21 mouse cellular contexts compared by ENCODE assay signal in the genomic region with DNA sequence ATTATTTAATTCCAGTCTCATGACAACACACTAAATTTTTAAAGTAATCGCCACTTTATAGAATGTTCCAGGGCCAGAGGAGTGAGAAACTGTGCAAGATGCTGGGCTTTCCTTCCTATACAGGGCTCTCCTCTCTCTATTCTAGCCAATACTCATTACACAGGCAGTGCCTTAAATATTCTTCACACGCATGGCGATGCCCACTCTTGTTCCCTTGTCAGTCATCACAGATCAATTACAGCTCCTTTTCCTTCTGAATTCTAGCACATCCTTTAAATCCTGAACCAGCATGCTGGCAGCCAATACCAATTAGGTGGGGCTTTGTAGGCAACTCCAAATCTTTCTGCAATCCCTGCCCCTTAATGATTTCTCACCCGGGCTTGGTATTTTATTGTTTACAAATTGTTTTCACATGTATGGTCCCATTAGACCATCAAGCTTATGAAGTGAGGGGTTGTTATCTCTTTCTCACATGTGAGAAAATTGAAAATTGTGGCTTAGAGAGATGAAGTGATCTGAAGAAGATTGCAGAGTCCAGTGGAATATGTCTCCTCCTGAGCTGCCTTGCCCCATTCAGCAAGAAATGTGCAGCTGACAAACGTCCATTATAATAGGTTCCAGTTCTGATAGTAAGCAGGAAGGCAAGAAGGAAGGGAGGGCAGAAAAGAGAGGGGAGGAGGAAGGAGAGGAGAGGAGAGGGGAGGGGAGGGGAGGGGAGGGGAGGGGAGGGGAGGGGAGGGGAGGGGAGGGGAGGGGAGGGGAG.
DNase-seq lines count a peak whose midpoint lies in the region; ATAC-seq lines count a peak whose summit lies in the region.
"Had no signal": no experiment of that assay in that cellular context is flagged by ENCODE, and none has a peak within 500 bp of the region (broad histone marks: within the 10 kb centered on the region; RNA-seq: fewer than 3 reads in every experiment).

No protein-coding gene starts in this region.

- H3K4me2 ChIP-seq in forebrain, embryonic 12.5 days: 0 out of 2 replicates have a peak overlapping the region, but pooled peaks have one; percentile 4
- no peak overlapping the region for H3K4me2 ChIP-seq in hindbrain, embryonic 13.5 days
- no peak overlapping the region for H3K4me2 ChIP-seq in midbrain, embryonic 16.5 days (ENCODE audit: low read length)
- H3K4me2 ChIP-seq: heart, embryonic 13.5 days; limb, embryonic 15.5 days; liver, embryonic 15.5 days had no signal

- H3K4me1 ChIP-seq in forebrain, embryonic 12.5 days: peaks cover 4% of the 10 kb centered on the region; the same call in 1 of the 2 replicates
- peaks cover 5% of the 10 kb centered on the region; the same call in 1 of the 2 replicates for H3K4me1 ChIP-seq in hindbrain, embryonic 13.5 days (replicated peaks)
- H3K4me1 ChIP-seq in midbrain, embryonic 16.5 days (ENCODE audit: control insufficient read depth, insufficient read depth, low read length): peaks cover 6% of the 10 kb centered on the region
- H3K4me1 ChIP-seq: embryonic facial prominence, embryonic 10.5 days; limb, embryonic 15.5 days; liver, embryonic 15.5 days had no signal

- peak; percentile 92 for ATAC-seq in forebrain, embryonic 12.5 days (ENCODE audit: low FRiP score)
- peak; percentile 76; the same call in 1 of the 2 replicates for ATAC-seq in hindbrain, embryonic 13.5 days (ENCODE audit: low FRiP score)
- ATAC-seq in midbrain, embryonic 16.5 days: peak; percentile 82

- H3K27me3 ChIP-seq in forebrain, embryonic 12.5 days: no peaks in the 10 kb centered on the region
- no peaks in the 10 kb centered on the region for H3K27me3 ChIP-seq in hindbrain, embryonic 13.5 days
- no peaks in the 10 kb centered on the region for H3K27me3 ChIP-seq in midbrain, embryonic 16.5 days (ENCODE audit: control insufficient read depth, insufficient read depth, low read depth, low read length)
- H3K27me3 ChIP-seq: heart, embryonic 13.5 days; limb, embryonic 15.5 days; liver, embryonic 15.5 days had no signal

- peak; percentile 4 to 7 for DNase-seq in layer of hippocampus, adult 18-20 months (ENCODE audit: low spot score in 2 of 2)
- DNase-seq in layer of hippocampus, postnatal 25 days (ENCODE audit: extremely low spot score in 1 of 2, low spot score in 1 of 2): no peak
- DNase-seq in heart, adult 11 months: no peak
- no peak for DNase-seq in adrenal gland, adult 18-20 months (ENCODE audit: low spot score in 2 of 2)
- DNase-seq in layer of hippocampus, adult 9-10 months (ENCODE audit: low spot score): no peak
- DNase-seq: adrenal gland, postnatal 36 days; cerebellum, adult 9-10 months; heart, adult 18-20 months; kidney, adult 11 months; lung, postnatal 10 days; right cerebral cortex, adult 18-20 months had no signal

- H3K4me3 ChIP-seq in forebrain, embryonic 12.5 days (replicated peaks): no peak overlapping the region
- no peak overlapping the region for H3K4me3 ChIP-seq in hindbrain, embryonic 13.5 days
- no peak overlapping the region for H3K4me3 ChIP-seq in midbrain, embryonic 16.5 days (ENCODE audit: low read depth, low read length)
- H3K4me3 ChIP-seq: embryonic facial prominence, embryonic 10.5 days; heart, embryonic 13.5 days; layer of hippocampus, adult 2 months; limb, embryonic 15.5 days; liver, embryonic 15.5 days had no signal

- H3K9ac ChIP-seq in forebrain, embryonic 12.5 days: no peak overlapping the region
- H3K9ac ChIP-seq in hindbrain, embryonic 13.5 days: no peak overlapping the region
- H3K9ac ChIP-seq in midbrain, embryonic 16.5 days (ENCODE audit: low read depth, low read length): no peak overlapping the region
- H3K9ac ChIP-seq: heart, embryonic 13.5 days; limb, embryonic 15.5 days; liver, embryonic 15.5 days had no signal

- WGBS in forebrain, embryonic 12.5 days: 26% methylated on average over 5 of the region's 5 CpGs
- WGBS in hindbrain, embryonic 13.5 days: 51% methylated on average over 5 of the region's 5 CpGs
- WGBS in midbrain, embryonic 16.5 days: 30% methylated on average over 5 of the region's 5 CpGs

- no peaks in the 10 kb centered on the region for H3K36me3 ChIP-seq in forebrain, embryonic 12.5 days (replicated peaks)
- H3K36me3 ChIP-seq in hindbrain, embryonic 13.5 days: no peaks in the 10 kb centered on the region
- no peaks in the 10 kb centered on the region for H3K36me3 ChIP-seq in midbrain, embryonic 16.5 days (ENCODE audit: control insufficient read depth, insufficient read depth, low read length)
- H3K36me3 ChIP-seq: embryonic facial prominence, embryonic 10.5 days; heart, embryonic 13.5 days; limb, embryonic 15.5 days; liver, embryonic 15.5 days had no signal

- H3K9me3 ChIP-seq in forebrain, embryonic 12.5 days: no peaks in the 10 kb centered on the region
- no peaks in the 10 kb centered on the region for H3K9me3 ChIP-seq in hindbrain, embryonic 13.5 days
- H3K9me3 ChIP-seq in midbrain, embryonic 16.5 days (replicated peaks; ENCODE audit: control insufficient read depth, low read length, poor library complexity, severe bottlenecking): no peaks in the 10 kb centered on the region
- H3K9me3 ChIP-seq: embryonic facial prominence, embryonic 10.5 days; heart, embryonic 13.5 days; limb, embryonic 15.5 days; liver, embryonic 15.5 days had no signal

- peak overlapping the region; percentile 46; the same call in 1 of the 2 replicates for H3K27ac ChIP-seq in forebrain, embryonic 12.5 days
- H3K27ac ChIP-seq in hindbrain, embryonic 13.5 days: peak overlapping the region; percentile 31
- peak overlapping the region; percentile 73 for H3K27ac ChIP-seq in midbrain, embryonic 16.5 days (ENCODE audit: low read length)
- H3K27ac ChIP-seq: embryonic facial prominence, embryonic 10.5 days; heart, embryonic 13.5 days; kidney, postnatal 0 days; layer of hippocampus, adult 2 months; limb, embryonic 15.5 days; liver, embryonic 15.5 days; stomach, postnatal 0 days had no signal

Comparison
In these comparisons a context has a peak if more than half of its experiments do, and no peak if none do; other contexts are left out.
1. DNase-seq: peak in layer of hippocampus, adult 18-20 months (2 of 2); none in layer of hippocampus, postnatal 25 days (0 of 2), heart, adult 11 months (single experiment), adrenal gland, adult 18-20 months (0 of 2) and layer of hippocampus, adult 9-10 months (single experiment).
2. Peak in every context shown above with its lines, with median percentiles within 50 percentile points of each other: ATAC-seq and H3K27ac ChIP-seq.